Mouse (Mus musculus) embryonic stem cell, embryonic (primary cell): ENCODE measurements around the gene Slc15a5.

Experiments
- CTCF ChIA-PET, 4 experiments: fragments of 300-600 bp in 2 of 4; fragments of 350-600 bp in 2 of 4; sonication (Branson Sonifier 250); formaldehyde crosslinking; loops; one replicate each; lab custom pipeline; 2022; ENCODE audit warnings: inconsistent platforms in 2 of 4; lab: Charles Lee
- POLR2A ChIA-PET, 4 experiments: fragments of 300-600 bp in 2 of 4; fragments of 350-600 bp in 2 of 4; sonication (Branson Sonifier 250); formaldehyde crosslinking; loops; one replicate each; lab custom pipeline; 2022; ENCODE audit warnings: antibody characterized with exemption in 4 of 4, inconsistent platforms in 1 of 4; lab: Charles Lee

Slc15a5 gene

GRCm38 (mm10) chr6:138071505-138072107 is 8.1 kb downstream of the Slc15a5 start:
- ChIA-PET POLR2A (interaction anchor here in 1 of 4 experiments (0.8 kb wide), 1 partner anchor 30 kb away, joined by 3 read pairs; no protein-coding TSS in a partner anchor), CTCF (no interaction called here)

DNA sequence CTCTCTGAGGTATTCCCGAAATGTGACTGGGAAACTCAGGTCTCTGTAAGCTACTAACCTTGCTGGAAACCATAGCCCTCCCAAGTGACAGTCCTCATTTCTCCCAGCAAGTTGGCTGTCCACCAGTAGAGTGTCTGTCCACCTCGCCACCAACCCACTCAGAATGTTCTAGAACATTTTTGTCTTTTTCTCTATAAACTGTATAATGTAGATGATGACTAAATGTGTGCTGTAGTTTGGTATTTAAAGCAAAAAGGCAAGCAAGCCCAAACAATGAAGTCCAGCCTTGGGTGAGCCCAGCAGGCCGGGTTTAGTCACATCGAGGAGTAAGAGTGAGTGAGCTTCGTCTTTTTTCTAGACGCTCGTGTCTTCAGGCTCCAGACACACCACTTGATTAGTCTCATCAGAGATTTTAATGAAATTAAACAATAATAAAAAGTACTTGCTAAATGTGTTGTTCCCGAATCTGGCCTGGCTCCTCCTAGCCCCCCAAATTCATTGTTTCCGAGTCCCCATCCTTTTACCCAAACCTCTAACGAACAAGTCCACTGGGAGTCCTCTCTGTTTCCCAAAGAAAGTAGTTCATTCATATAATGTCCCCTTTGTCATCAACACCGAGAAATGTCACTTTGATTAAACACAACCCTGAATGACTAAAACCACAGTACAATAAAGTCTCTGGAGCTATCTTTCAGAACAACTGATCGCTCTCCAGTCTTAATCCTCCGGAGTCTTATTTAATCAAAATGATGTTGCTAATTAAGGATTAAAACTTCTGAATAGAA is 8.8 kb downstream of the Slc15a5 start:
- ChIA-PET CTCF (no interaction called here), POLR2A (interaction anchor here in 1 of 4 experiments (0.8 kb wide), 1 partner anchor 29 kb away, joined by 3 read pairs; no protein-coding TSS in a partner anchor)

GRCm38 (mm10) chr6:138069921-138070320 is 9.8 kb downstream of the Slc15a5 start:
- ChIA-PET CTCF (no interaction called here), POLR2A (no interaction called here)

- POLR2A ChIA-PET = no interaction called here
- CTCF ChIA-PET = no interaction called here
Observed at GRCm38 (mm10) chr6:138055572-138055971, 24.1 kb downstream of the Slc15a5 start.

DNA sequence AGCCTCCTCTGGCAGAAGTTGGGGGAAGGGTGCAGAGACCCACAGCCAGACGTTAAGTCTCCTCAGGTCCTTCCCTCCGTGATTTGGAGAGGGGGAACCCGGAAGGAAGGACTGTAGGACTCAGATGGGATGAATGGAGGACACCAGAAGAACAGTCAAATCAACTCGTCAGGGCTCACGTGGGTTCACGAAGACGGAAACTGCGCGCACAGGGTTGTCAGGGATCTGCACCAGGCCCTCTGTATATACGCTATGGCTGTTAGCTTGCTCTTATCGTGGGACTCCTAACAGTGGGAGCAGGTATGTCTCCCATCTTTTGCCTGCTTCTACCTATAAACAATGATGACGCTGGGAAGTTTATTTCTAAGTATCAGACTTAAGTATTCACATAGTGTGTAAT is 24.8 kb downstream of the Slc15a5 start:
- ChIA-PET CTCF (no interaction called here), POLR2A (no interaction called here)

DNA sequence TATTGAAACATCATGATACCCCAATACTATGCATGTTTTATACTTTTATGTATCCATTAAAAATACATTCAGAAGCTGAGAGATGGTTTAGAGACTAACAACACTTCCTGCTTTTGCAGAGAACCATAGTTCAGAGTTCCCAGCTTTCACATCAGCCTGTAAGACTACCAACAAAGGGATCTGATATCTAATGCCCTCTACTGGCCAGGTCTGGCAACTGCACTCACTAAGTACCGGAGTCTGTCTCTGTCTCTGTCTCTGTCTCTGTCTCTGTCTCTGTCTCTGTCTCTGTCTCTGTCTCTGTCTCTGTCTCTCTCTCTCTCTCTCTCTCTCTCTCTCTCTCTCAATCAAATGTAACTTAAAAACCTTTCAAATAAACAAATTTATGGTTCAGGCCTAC is 25.6 kb downstream of the Slc15a5 start:
- ChIA-PET CTCF (interaction anchor here (0.6 to 0.7 kb wide), 7 partner anchors 13 to 875 kb away, joined by 3 to 5 read pairs (median 3); no protein-coding TSS in a partner anchor), POLR2A (interaction anchor here in 1 of 4 experiments (0.6 kb wide), 1 partner anchor 572 kb away, joined by 3 read pairs; no protein-coding TSS in a partner anchor)

- CTCF ChIA-PET = interaction anchor here (0.6 to 0.7 kb wide), 7 partner anchors 12 to 874 kb away, joined by 3 to 5 read pairs (median 3); no protein-coding TSS in a partner anchor
- POLR2A ChIA-PET = interaction anchor here in 1 of 4 experiments (0.6 kb wide), 1 partner anchor 572 kb away, joined by 3 read pairs; no protein-coding TSS in a partner anchor
Observed at GRCm38 (mm10) chr6:138053686-138054085, 26.0 kb downstream of the Slc15a5 start.

GRCm38 (mm10) chr6:138045364-138045763 is 34.4 kb downstream of the Slc15a5 start:
- POLR2A ChIA-PET = interaction anchor here in 1 of 4 experiments (0.6 kb wide), 1 partner anchor 1306 kb away, joined by 4 read pairs; no protein-coding TSS in a partner anchor
- CTCF ChIA-PET = no interaction called here

DNA sequence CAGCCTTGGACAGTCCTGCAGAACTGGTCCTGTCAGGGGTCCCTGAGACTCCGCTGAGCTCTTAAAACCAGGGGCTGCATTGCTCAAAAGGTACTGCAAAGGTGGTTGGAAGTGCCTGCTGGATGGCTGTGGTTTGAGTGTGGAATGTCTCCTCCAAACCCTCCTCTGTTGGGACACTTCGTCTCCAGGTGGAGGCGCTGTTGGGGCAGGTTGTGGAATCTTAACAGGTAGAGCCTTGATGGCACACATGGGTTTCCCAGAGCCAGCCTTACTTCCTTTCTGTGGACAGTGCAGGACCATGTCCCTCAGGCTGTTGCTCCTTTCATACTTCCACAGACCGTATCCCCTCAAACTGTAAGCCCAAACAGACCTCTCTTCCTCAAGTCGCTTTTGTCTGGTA is 36.8 kb downstream of the Slc15a5 start:
- ChIA-PET POLR2A (no interaction called here), CTCF (no interaction called here)

DNA sequence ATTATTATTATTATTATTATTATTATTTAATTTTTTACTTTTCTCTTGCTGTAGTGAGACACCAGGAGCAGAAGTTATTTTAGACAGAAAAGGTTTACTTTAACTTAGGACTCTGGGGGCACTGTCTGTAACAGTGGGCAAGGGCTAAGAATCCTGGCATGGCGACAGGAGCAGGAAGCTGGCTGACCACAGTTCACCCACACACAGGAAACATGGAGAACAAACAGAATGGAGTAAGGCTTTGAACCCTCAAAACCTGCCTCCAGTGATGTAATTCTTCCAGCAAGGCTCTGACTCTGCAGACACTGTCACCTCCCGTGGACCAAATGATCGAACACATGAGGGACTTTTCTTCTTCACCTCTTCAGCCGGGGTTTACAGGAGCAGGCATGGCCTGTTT is 37.9 kb downstream of the Slc15a5 start:
- ChIA-PET CTCF (interaction anchor here in 1 of 4 experiments (1.4 kb wide), 1 partner anchor 12 kb away, joined by 3 read pairs; no protein-coding TSS in a partner anchor), POLR2A (interaction anchor here in 1 of 4 experiments (0.5 kb wide), 1 partner anchor 29 kb away, joined by 3 read pairs; no protein-coding TSS in a partner anchor)

DNA sequence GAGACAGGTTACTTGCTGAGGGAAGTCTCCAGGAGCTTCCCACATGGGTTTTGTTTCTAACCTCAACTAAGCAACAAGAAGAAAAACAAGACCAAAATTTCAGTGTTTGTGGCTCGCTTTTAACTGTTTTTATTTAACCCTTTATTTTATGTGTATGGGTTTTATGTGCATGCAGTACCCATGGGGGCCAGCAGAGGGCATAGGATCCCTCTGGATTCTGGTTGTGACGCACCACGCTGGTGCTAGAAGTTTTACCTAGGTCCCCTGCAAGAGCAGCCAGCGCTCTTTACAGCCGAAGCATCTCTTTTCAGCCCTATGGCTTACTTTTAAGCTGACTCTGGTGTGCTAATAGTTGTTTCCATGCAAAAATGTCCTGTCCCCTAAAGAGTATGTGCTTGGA is 42.1 kb downstream of the Slc15a5 start:
- ChIA-PET CTCF (no interaction called here), POLR2A (no interaction called here)

GRCm38 (mm10) chr6:138036891-138037290 is 42.8 kb downstream of the Slc15a5 start:
- POLR2A ChIA-PET = no interaction called here
- CTCF ChIA-PET = no interaction called here

DNA sequence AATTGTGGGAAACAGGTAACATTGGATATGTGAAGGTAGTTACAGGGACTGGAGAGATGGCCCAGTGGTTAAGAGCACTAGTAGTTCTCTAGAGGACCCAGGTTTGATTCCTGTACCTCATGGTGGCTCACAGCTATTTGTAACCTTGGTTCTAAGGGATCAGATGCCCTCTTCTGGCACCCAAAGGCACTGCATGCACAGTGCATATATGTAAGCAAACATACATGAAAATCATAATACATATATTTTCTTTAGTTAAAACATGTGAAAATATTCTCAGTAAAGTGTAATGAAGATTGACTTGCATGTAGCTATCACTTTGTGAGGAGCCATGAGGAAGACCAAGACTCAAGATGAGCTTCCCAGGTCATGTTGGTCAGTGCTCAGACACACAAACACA is 62.8 kb downstream of the Slc15a5 start:
- ChIA-PET POLR2A (no interaction called here), CTCF (interaction anchor here (0.6 to 1.2 kb wide), 8 partner anchors 27 to 260 kb away, joined by 3 to 7 read pairs (median 4); no protein-coding TSS in a partner anchor)

DNA sequence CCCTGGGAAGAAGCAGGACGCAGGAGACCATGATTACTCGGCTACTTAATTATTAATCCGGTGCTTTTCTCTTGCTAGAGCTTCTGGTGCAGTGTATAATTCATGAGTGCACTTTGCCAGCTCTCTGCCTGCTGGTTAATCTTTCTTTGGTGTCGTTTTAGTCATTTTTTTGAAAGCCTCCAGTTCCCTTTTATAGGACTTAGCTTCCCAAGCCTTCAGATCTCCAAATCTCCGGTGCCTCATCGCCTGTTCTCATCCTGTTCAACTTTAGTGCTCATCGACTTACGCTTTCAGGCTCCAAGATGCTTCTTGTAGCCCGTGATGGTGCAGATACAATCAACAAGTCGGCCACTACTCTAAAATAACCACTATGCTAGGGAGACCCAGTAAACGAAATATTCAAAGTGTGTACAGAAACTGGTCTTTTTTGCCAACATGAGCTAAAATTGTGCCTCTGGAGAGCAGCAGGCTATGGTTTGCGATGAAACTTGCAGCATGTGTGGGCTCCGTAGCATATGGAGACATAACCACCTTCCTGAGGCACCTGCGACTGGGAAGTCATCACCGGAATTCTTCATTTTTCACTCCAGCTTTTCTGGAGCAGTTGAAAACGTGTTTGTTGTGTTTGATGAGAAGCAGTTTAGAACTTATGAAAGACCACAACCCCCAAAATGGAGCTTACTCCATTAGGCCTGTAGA is 64.6 kb downstream of the Slc15a5 start:
- POLR2A ChIA-PET = no interaction called here
- CTCF ChIA-PET = no interaction called here

- ChIA-PET CTCF (no interaction called here), POLR2A (no interaction called here)
Observed at GRCm38 (mm10) chr6:138011955-138012354, 67.8 kb downstream of the Slc15a5 start.

DNA sequence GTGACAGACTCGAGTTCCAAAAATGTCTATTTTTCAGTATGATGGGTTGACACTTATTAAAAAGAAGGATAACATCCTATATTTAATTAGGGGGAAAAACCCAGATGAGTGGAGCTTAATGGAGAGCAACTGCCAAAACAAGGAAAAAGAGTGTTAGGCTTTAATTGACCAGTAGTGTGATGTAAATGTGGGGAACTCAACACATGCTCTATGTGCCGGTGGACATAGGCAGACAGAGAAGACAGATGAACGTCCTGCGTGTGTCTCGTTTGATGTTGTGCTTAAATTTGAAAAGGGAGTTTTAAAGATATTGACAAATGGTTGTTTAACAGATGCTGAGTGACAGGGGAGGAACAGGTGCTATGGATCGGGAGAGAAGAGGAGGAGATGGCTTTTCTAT is 72.0 kb downstream of the Slc15a5 start:
- ChIA-PET CTCF (interaction anchor here in 1 of 4 experiments (0.6 kb wide), 1 partner anchor 105 kb away, joined by 5 read pairs; no protein-coding TSS in a partner anchor), POLR2A (no interaction called here)

GRCm38 (mm10) chr6:138006525-138007251 is 73.0 kb downstream of the Slc15a5 start:
- CTCF ChIA-PET = no interaction called here
- POLR2A ChIA-PET = no interaction called here

- CTCF ChIA-PET = interaction anchor here (0.6 to 2.0 kb wide), 12 partner anchors 9 to 778 kb away, joined by 3 to 8 read pairs (median 4); partner anchors contain the start of gene Dera (in 1 of the 4)
- POLR2A ChIA-PET = interaction anchor here in 1 of 4 experiments (1.3 kb wide), 1 partner anchor 53 kb away, joined by 3 read pairs; no protein-coding TSS in a partner anchor
Observed at GRCm38 (mm10) chr6:137989853-137990252, 89.9 kb downstream of the Slc15a5 start.
